Mouse (Mus musculus) liver, postnatal 0 days (tissue): ENCODE measurements around the gene Fgf8. TPM values are rescaled to one million over a fixed set of nuclear protein-coding genes. Genes with fewer than 3 reads are reported as not detected.

Source experiments
- ATAC-seq: fragments of 200-750 bp; cut with Nextera tagmentation; 2 replicates; pipeline ENCODE4 v1.8.0; 2017; ENCODE audit warnings: mild to moderate bottlenecking, moderate library complexity
- DNase-seq: peaks from one replicate; pipeline ENCODE4 v3.0.0-alpha.2; 2016
- H3K27ac ChIP-seq: fragments of 300-500 bp; sonication (generic); 2 replicates; pipeline ENCODE4 v1.5.1; 2014; ENCODE audit warnings: antibody characterized with exemption, moderate library complexity, mild to moderate bottlenecking, low read depth
- H3K27me3 ChIP-seq: fragments of 300-500 bp; sonication (generic); 2 replicates; pipeline ENCODE4 v1.6.1; 2014; ENCODE audit warnings: low read length, control low read depth, mixed read lengths; ENCODE audit not compliant: insufficient read depth
- H3K36me3 ChIP-seq: fragments of 300-500 bp; sonication (generic); replicated peaks from 2 replicates; pipeline ENCODE4 v1.6.1; 2014; ENCODE audit warnings: mild to moderate bottlenecking, control low read depth, low read length, moderate library complexity, mixed read lengths; ENCODE audit not compliant: insufficient read depth
- H3K4me1 ChIP-seq: fragments of 300-500 bp; sonication (generic); 2 replicates; pipeline ENCODE4 v1.6.1; 2014; ENCODE audit warnings: antibody characterized with exemption, mild to moderate bottlenecking, control low read depth; ENCODE audit not compliant: insufficient read depth
- H3K4me2 ChIP-seq: fragments of 300-500 bp; sonication (generic); 2 replicates; pipeline ENCODE4 v1.6.1; 2014; ENCODE audit warnings: low read depth, mild to moderate bottlenecking, low read length, moderate library complexity, mixed read lengths
- H3K4me3 ChIP-seq: fragments of 300-500 bp; sonication (generic); 2 replicates; pipeline ENCODE4 v1.5.1; 2014; ENCODE audit warnings: low read depth, low read length
- H3K9ac ChIP-seq: fragments of 300-500 bp; sonication (generic); replicated peaks from 2 replicates; pipeline ENCODE4 v1.6.1; 2014; ENCODE audit warnings: mild to moderate bottlenecking, moderate library complexity
- H3K9me3 ChIP-seq: fragments of 300-500 bp; sonication (generic); 2 replicates; pipeline ENCODE4 v1.6.1; 2016; ENCODE audit warnings: mild to moderate bottlenecking, control low read depth, low read length, mixed read lengths
- CTCF ChIP-seq: sonication (generic); IDR thresholded peaks from 2 replicates; pipeline ENCODE4 v1.5.1; 2016; ENCODE audit warnings: antibody characterized with exemption, low read depth
- EP300 ChIP-seq: IDR thresholded peaks from 2 replicates; pipeline ENCODE4 v1.6.1; 2016; ENCODE audit warnings: antibody characterized with exemption, low read depth, mild to moderate bottlenecking
- WGBS: fragments of 180-500 bp; shearing (Covaris S2); extraction: QIAGEN DNeasy Blood & Tissue Kit; methylation state at CpG from one replicate; pipeline ENCODE4 v1.1.7; 2014; ENCODE audit not compliant: insufficient replicate concordance; 5-methylcytosine and 5-hydroxymethylcytosine counted together
- polyA plus RNA-seq: library from polyadenylated mRNA; unstranded; fragments of >200 nt; fragmentation: Nextera tagmentation; extraction: Ambion mirVana; gene quantifications from 2 replicates; pipeline ENCODE4 v1.2.1, GENCODE M21; 2015

Gene Fgf8
- polyA plus RNA-seq, 1 experiment from 2014 or later, result not detected

DNA sequence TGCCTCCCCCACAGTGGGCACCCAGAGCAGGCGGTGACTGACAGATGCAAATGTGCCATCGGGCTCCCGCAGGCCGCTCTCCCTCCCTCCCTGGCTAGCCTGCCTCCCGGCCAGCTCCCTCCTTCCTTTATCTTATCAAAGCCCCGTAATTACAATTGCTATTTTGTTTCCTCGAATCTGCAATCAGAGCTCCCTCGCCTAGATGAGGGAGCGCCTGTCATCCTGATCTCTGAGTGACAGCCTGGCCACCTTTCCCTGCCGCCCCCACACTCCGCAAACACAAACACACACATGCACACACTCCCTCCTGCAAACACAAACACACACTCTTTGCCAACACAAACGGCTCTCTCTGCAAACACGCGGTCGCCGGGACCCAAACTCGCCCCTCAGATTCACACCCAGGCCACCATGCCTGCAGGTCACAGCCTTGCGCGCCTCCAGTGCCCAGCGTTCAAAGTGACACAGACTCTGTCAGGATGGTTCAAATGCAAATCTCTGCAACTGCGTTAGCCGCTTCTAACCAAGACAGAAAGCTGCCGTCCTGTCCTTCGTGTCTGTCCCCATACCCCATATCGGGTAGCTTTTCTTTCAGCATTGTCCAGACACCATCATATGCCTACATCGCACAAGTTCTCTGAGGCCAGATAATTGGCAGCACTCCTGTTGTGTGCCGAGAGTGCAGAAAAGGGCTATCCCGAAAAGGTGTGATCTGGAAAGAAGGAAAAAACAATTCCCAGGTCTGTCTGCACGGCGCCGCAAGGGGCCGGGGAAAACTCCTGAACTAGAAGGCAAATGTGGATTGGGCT is 2.8 kb upstream of the Fgf8 start:
- ATAC-seq (no peak), DNase-seq (no peak)
- no peak overlapping the region for H3K9ac ChIP-seq
- 6% methylated on average over 32 of the region's 32 CpGs for WGBS
- H3K27me3 ChIP-seq, result peaks cover 55% of the 10 kb centered on the region
- H3K9me3 ChIP-seq, result no peaks in the 10 kb centered on the region
- TF ChIP-seq CTCF (no peak), EP300 (no peak)
- H3K4me3 ChIP-seq, result no peak overlapping the region
- H3K36me3 ChIP-seq, result no peaks in the 10 kb centered on the region; the same call in 1 of the 2 replicates
- H3K4me1 ChIP-seq, result peaks cover 36% of the 10 kb centered on the region
- peak overlapping the region; percentile 20 for H3K4me2 ChIP-seq
- H3K27ac ChIP-seq, result no peak overlapping the region

DNA sequence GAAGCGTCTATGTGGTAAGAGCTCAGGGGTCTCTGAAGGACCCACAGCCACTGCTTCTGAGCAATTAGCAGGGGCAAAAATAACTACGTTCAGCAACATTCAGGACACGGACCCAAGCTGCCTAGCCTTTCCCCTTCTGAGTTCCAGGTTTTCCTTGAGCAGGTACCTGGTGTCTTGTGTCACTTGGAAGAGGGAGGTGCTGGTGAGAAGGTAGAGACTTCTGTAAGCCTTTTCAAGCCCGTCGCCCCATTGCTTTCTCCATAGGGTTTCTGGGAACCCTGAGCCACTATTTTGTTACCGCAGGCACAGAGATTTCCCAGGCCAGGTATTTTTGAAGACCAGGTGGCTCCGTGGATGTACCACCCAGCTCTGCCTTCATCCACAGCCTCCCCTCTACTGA is 904 bp upstream of the Fgf8 start:
- Histone ChIP-seq H3K9ac (no peak overlapping the region), H3K36me3 (no peaks in the 10 kb centered on the region), H3K4me2 (no peak overlapping the region), H3K9me3 (no peaks in the 10 kb centered on the region), H3K27ac (no peak overlapping the region), H3K27me3 (peaks cover 72% of the 10 kb centered on the region), H3K4me3 (no peak overlapping the region), H3K4me1 (peaks cover 29% of the 10 kb centered on the region)
- TF ChIP-seq EP300, result no peak
- no peak for TF ChIP-seq CTCF
- 30% methylated on average over 7 of the region's 7 CpGs for WGBS
- no peak for DNase-seq
- ATAC-seq, result no peak

DNA sequence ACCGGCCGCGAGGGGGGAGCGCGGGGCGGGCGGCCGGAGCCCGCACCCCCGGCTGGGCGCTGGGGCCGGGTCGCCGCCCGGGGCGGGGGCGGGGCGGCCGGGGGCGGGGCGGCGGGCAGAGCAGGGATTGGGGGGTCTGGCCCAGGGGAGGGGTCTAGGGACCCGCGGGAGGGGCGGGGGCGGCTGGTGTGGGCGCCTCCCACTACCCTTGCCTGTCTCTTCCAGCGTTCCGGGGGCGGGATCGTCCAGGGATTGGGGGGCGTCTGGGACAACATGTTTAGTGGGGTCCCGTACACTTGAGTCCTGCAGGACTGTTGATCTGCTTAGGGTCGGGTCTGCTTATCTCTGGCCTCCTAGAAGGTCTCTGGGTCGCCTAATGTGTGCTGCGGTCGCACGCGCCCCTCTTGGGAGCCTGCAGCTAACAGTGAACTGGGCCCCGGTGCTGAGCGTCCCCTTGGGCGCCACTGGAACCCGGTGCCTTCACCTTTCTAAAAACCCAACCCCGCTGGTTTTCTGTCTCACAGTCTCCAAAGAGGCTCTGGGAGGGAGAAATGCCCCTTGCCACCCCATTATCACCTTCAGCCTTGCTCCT is 365 bp upstream of the Fgf8 start:
- peak overlapping the region; percentile 39 for H3K4me3 ChIP-seq
- 5% methylated on average over 16 of the region's 44 CpGs for WGBS
- no peak for ATAC-seq

DNA sequence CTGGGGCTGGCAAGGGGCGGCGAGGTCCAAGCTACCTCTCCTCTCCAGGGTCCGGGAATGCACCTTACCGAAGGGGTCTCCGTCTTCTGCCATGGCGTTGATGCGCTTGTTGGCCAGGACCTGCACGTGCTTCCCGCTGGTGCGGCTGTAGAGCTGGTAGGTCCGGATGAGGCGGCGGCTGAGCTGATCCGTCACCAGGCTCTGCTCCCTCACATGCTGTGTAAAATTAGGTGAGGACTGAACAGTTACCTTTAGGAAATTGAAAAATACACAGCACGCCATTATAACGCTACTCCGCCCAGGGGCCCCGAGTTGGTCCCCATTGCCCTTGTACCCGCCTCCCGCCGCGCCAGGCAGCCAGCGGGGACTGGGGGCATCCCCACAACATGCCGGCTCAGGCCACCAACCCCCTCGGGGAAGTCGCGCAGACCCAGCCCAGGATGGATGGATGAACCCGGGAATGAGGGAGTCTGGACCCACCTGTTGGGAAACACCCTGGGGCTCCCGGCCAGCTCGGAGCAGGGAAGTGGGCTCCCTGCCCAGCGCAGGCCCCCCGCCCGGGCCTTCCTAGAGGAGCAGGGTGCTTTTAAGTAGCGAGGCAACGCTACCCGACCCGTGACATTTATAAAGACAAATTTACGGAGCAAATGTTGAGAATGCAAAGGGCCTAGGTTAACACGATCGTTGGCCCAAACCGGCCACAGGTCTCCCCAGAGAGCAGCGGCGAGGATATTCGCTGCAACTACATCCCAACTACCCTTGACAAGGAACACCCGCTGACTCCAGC is 1.1 kb downstream of the Fgf8 start:
- H3K4me1 ChIP-seq, result peaks cover 24% of the 10 kb centered on the region
- no peaks in the 10 kb centered on the region for H3K36me3 ChIP-seq
- H3K9me3 ChIP-seq, result no peaks in the 10 kb centered on the region
- no peak overlapping the region; the same call in 1 of the 2 replicates for H3K4me2 ChIP-seq
- peaks cover 91% of the 10 kb centered on the region for H3K27me3 ChIP-seq
- H3K4me3 ChIP-seq, result peak overlapping the region; percentile 39; the same call in 1 of the 2 replicates
- TF ChIP-seq EP300 (no peak), CTCF (no peak)
- no peak overlapping the region for H3K27ac ChIP-seq
- no peak overlapping the region for H3K9ac ChIP-seq
- WGBS, result 5% methylated on average over 45 of the region's 45 CpGs
- DNase-seq (no peak), ATAC-seq (no peak)

More for the DNA sequence above, 365 bp upstream of the Fgf8 start:
- Histone ChIP-seq H3K4me1 (peaks cover 24% of the 10 kb centered on the region), H3K36me3 (no peaks in the 10 kb centered on the region), H3K27me3 (peaks cover 76% of the 10 kb centered on the region), H3K4me2 (peak overlapping the region; percentile 71), H3K9ac (no peak overlapping the region), H3K9me3 (no peaks in the 10 kb centered on the region), H3K27ac (no peak overlapping the region)
- DNase-seq, result no peak
- TF ChIP-seq CTCF, result no peak
- no peak for TF ChIP-seq EP300

DNA sequence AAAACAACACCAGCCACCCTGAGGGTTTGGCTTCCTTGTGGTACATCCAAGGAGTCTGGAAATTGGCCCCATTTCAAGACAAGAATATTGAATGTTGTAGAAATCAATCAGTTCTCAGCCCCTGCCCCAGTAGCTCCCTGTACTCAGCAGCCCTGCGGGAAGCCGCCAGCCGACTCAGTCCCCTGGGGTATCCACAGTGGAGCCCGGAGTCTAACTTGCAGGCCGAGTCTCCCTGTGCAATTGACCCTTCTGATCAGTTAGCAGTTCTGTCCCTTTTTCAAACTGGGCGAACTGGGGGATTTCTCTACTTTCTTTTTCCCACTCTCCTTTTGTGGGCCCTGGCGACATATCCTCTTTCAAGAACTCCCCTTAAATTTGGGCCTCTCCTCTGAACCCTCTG is 1.9 kb downstream of the Fgf8 start:
- Histone ChIP-seq H3K27me3 (peaks cover 94% of the 10 kb centered on the region), H3K9me3 (no peaks in the 10 kb centered on the region), H3K36me3 (no peaks in the 10 kb centered on the region), H3K4me1 (peaks cover 16% of the 10 kb centered on the region), H3K27ac (no peak overlapping the region), H3K9ac (no peak overlapping the region), H3K4me2 (no peak overlapping the region), H3K4me3 (no peak overlapping the region)
- DNase-seq (no peak), ATAC-seq (no peak)
- no peak for TF ChIP-seq EP300
- no peak for TF ChIP-seq CTCF
- WGBS, result 10% methylated on average over 7 of the region's 7 CpGs

DNA sequence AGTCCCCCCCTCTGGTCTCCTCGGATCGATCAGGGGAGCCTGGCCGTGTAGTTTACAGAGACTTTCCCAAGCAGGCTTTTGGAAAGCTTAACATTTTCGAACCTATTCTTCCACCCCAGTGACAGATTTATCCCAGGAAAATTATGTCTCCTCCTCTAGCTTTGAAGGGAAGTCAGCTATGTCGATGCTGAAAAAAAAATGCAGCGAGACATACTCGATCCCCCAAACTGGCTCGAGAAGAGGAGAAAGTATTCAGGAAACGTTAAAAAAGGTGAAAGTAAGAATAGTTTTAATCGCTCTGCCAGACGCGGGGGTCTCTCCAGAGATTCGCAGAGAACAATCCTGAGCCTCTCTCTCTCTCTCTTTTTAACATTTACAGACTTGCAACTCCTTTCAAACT is 2.5 kb downstream of the Fgf8 start:
- Histone ChIP-seq H3K27me3 (peaks cover 93% of the 10 kb centered on the region), H3K9me3 (no peaks in the 10 kb centered on the region), H3K4me1 (peaks cover 10% of the 10 kb centered on the region), H3K27ac (no peak overlapping the region), H3K4me2 (no peak overlapping the region), H3K36me3 (no peaks in the 10 kb centered on the region), H3K9ac (no peak overlapping the region), H3K4me3 (no peak overlapping the region)
- ATAC-seq, result no peak
- TF ChIP-seq EP300 (no peak), CTCF (no peak)
- WGBS, result 13% methylated on average over 13 of the region's 13 CpGs
- no peak for DNase-seq
